Mouse (Mus musculus) cortical plate, adult 2 months (tissue): ENCODE results near the gene Srprb. TPM values are rescaled to one million over a fixed set of nuclear protein-coding genes. Genes with fewer than 3 reads are reported as not detected.

Experiments
- H3K27ac ChIP-seq: fragments of 200-500 bp; 2 replicates; pipeline ENCODE4 v1.5.1; 2012; ENCODE audit warnings: low read length, control low read depth, inconsistent platforms; ENCODE audit not compliant: insufficient read depth
- H3K4me1 ChIP-seq: fragments of 200-500 bp; 2 replicates; pipeline ENCODE4 v1.6.1; 2011; ENCODE audit warnings: low read length; ENCODE audit not compliant: control insufficient read depth, insufficient read depth
- H3K4me3 ChIP-seq: fragments of 200-500 bp; 2 replicates; pipeline ENCODE4 v1.5.1; 2011; ENCODE audit warnings: mild to moderate bottlenecking, low read length, control low read depth; ENCODE audit not compliant: insufficient read depth
- CTCF ChIP-seq: fragments of 200-500 bp; IDR thresholded peaks from 2 replicates; pipeline ENCODE4 v1.5.1; 2011; ENCODE audit warnings: mild to moderate bottlenecking, control low read depth, low read length; ENCODE audit not compliant: insufficient read depth; ENCODE audit errors: extremely low read depth
- POLR2A ChIP-seq: fragments of 200-500 bp; IDR thresholded peaks from 2 replicates; pipeline ENCODE4 v1.6.1; 2011; ENCODE audit warnings: mild to moderate bottlenecking, low read length, control low read depth; ENCODE audit not compliant: insufficient read depth; ENCODE audit errors: extremely low read depth
- polyA plus RNA-seq: library from polyadenylated mRNA; depleted of rRNA; stranded (reverse); fragments of >200 nt; gene quantifications from 2 replicates; pipeline ENCODE4 v1.2.3, GENCODE M21; 2012; rRNA removed

Srprb gene
- polyA plus RNA-seq, 1 experiment = 35.3 TPM

DNA sequence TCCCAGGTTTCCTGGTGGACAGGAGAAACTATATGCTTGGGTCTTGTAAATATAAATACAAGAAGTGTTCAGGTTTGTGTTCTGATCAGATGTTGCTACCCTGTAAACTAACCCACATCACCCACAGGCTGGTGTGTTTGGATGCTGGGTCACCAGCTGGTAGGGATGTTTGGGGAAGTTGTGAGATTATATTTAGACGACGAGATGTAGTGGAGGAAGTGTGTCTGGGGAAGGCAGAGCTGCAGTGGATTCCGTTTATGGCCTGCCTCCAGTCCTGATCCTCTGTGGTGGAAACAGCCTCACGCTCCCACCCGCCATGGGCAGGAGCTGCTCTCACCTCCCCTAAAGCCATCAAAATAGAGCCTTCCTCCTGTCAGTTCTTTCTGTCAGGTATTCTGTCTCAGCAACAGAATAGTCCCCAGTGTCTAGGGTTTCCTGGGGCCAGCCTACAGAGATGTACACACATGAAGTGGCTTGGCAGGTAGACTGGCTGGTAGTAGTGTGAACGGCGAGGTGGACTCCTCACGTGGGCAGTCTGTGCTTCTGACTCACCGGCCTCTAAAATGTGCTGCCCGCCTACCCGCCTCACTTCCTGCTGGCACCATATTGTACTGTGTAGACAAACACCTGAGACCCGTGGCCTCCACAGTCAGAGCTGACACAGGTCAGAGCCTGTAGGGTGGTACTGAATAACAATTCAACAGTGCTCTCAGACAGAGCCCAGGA, 52.7 kb downstream of the Srprb start:
- Histone ChIP-seq H3K27ac (peak overlapping the region; percentile 10; the same call in 1 of the 2 replicates), H3K4me1 (peaks cover 21% of the 10 kb centered on the region)
- TF ChIP-seq CTCF = no peak
- TF ChIP-seq POLR2A = no peak

DNA sequence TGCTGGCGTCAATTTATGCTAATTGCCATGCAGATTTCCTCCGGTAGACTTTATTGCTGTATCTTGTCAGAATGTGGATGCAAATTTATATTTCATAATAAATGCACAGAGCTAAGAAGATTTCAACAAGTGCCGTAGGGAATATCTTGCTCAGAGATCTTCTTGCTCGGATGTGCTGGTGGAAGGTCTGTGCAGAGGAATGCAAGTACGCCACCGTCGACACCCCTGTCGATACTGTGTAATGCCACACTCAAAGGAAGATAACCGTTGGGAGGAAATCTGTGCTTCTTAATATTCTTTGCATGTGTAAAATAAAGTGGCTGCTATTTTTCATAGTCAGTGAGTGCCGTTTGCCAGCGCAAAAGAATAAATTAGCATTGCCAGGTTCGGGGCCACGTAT, 54.8 kb downstream of the Srprb start:
- TF ChIP-seq POLR2A = no peak
- no peak for TF ChIP-seq CTCF
- Histone ChIP-seq H3K4me3 (no peak overlapping the region), H3K27ac (no peak overlapping the region), H3K4me1 (peaks cover 26% of the 10 kb centered on the region)

More for the DNA sequence above, 52.7 kb downstream of the Srprb start:
- no peak overlapping the region for H3K4me3 ChIP-seq

DNA sequence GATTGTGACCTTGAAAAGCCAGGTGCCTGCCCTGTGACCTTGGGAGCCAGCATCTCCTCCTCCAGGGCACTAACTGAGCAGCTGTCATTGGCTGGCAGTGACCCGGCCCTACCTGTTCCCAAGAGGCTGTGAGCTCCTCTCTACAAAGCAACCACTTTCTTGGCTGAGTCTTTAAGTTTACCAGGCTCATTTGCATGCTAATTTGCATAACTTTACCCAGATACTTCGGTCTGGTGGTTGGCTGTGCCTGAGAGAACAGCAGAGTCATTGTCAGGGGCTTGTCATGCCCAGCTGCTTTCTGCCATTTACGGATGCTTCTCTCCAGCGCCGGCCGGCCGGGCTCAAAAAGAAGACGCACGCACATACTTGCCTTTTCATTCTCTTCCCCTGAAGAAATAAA, 55.2 kb downstream of the Srprb start:
- no peak overlapping the region for H3K27ac ChIP-seq
- peaks cover 26% of the 10 kb centered on the region for H3K4me1 ChIP-seq
- H3K4me3 ChIP-seq = no peak overlapping the region
- TF ChIP-seq POLR2A = no peak
- no peak for TF ChIP-seq CTCF

DNA sequence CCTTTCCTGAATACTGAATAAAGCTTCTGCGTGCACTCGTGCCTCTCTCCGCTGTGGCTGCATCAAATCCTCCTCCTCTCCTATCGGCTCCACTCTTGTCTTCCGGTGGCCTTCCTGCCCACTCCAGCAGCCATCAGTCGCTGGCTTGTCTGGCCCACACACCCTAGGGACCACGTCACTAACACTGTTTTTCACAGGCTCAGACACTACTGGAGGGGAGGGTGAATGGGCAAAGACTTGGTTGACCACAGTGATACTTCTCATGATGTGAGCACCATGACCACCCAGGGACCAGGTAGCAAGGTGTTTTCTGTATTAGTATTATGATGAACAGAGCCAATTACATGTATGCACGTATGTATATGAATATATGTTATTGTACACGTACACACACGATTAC, 55.7 kb downstream of the Srprb start:
- TF ChIP-seq POLR2A (no peak), CTCF (no peak)
- Histone ChIP-seq H3K4me1 (peaks cover 28% of the 10 kb centered on the region), H3K27ac (0 out of 2 replicates have a peak overlapping the region, but pooled peaks have one; percentile 14), H3K4me3 (no peak overlapping the region)

DNA sequence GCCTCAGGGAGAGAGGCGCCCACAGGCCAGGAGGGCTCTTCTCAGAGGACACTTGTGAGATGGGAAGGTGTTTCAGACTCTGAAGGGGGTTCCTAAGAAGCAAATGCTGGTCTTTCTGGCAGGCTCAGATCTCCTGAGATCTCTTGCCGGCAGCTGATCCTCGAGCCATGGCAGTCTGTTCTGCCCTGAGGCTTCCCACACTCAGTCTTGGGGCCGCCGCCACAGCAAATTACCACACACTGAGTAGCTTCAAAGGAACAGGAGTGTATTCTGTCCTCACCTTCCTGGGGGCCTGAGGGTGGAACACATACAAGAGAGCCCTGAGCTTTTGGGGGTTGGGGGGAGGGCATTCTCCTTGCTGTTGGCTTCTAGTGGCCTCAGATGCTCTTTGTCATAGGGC, 56.6 kb downstream of the Srprb start:
- no peak overlapping the region for H3K27ac ChIP-seq

GRCm38 (mm10) chr9:103143881-103144280, 58.1 kb downstream of the Srprb start:
- Histone ChIP-seq H3K27ac (no peak overlapping the region), H3K4me3 (no peak overlapping the region), H3K4me1 (peaks cover 37% of the 10 kb centered on the region)
- no peak for TF ChIP-seq POLR2A
- TF ChIP-seq CTCF = no peak

More for the DNA sequence above, 56.6 kb downstream of the Srprb start:
- H3K4me1 ChIP-seq = peaks cover 33% of the 10 kb centered on the region
- no peak overlapping the region for H3K4me3 ChIP-seq
- no peak for TF ChIP-seq CTCF

DNA sequence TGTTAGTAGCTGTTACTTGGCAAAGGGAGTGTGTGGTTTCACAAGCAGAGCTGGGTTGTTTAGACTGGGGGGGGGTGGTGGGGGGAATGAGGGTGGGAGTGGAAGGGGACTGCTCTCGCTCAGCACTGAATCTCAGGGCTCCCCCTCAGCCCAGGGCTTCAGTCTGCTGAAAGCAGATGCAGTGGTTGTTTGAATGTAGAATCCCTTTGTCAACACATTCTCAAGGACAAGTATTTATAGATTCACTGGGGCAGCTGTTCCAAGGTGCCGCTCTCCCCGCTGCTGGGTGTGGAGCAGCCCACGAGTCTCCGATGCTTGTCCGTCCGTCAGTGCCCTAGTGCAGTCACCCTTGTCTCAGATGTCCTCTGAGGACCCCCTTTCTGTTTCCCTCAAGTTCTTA, 60.7 kb downstream of the Srprb start:
- Histone ChIP-seq H3K4me3 (no peak overlapping the region), H3K27ac (no peak overlapping the region), H3K4me1 (peaks cover 33% of the 10 kb centered on the region)
- TF ChIP-seq CTCF = no peak
- no peak for TF ChIP-seq POLR2A

GRCm38 (mm10) chr9:103140384-103140783, 61.6 kb downstream of the Srprb start:
- H3K4me3 ChIP-seq = no peak overlapping the region
- H3K27ac ChIP-seq = 0 out of 2 replicates have a peak overlapping the region, but pooled peaks have one; percentile 2
- peaks cover 25% of the 10 kb centered on the region for H3K4me1 ChIP-seq
- TF ChIP-seq CTCF (no peak), POLR2A (no peak)

GRCm38 (mm10) chr9:103139481-103139880, 62.5 kb downstream of the Srprb start:
- H3K4me1 ChIP-seq = peaks cover 23% of the 10 kb centered on the region
- TF ChIP-seq CTCF = no peak
- TF ChIP-seq POLR2A = no peak
- H3K4me3 ChIP-seq = no peak overlapping the region
- peak overlapping the region; percentile 61; the same call in 1 of the 2 replicates for H3K27ac ChIP-seq

Other genes starting within 250 kb of the Srprb start
- gene Slco2a1, start 213.4 kb downstream of the Srprb start, polyA plus RNA-seq = 0.54 and 0.70 TPM in 2 replicates
- gene Rab6b, start 90.3 kb downstream of the Srprb start, polyA plus RNA-seq = 321 and 328 TPM in 2 replicates
- gene Gm20425, start 28.2 kb upstream of the Srprb start, polyA plus RNA-seq = not detected in 2 replicates
- 328 and 428 TPM in 2 replicates for gene Trf, start 28.3 kb upstream of the Srprb start, polyA plus RNA-seq
- 0.34 and 1.1 TPM in 2 replicates for gene 1300017J02Rik, start 102.9 kb upstream of the Srprb start, polyA plus RNA-seq
- gene Topbp1, start 103.1 kb upstream of the Srprb start, polyA plus RNA-seq = 11.9 and 12.2 TPM in 2 replicates
- gene Cdv3, start 163.7 kb upstream of the Srprb start, polyA plus RNA-seq = 46.6 and 47.9 TPM in 2 replicates